Mouse (Mus musculus) forelimb bud, embryonic 11.5 days (tissue): Measurements from ENCODE around the gene Lin37.

Experiments used
- DNase-seq: peaks from one replicate; pipeline ENCODE4 v3.0.0-alpha.2; 2012; ENCODE audit warnings: low read depth, low spot score

The Lin37 gene

DNA sequence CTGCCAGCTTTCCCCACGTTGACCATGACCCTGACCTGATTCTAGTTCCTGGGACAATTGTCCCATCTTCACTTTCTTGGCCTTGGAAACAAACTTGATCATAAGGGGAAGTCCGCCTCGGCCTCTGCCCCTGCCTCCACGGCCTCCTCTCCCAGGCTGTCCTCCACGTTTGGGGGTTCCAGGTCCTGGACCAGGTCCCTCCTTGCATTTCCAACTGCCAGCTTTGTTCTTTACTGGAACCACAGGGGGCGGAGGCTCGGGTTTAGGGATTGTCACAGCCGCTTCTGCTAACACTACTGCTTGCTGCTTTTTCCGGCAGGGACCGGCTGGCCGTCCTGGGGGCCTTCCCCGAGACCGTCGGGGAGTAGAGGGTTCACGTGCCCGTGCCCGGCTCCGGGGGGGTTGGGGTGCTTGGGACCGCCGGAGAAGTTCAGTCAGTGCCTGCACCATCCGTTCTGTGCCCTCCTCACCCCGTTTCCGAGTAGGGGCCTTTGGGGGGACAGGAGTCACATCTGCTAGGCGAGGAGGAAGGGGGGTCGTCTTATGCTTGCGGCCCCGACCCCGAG, 26.9 kb upstream of the Lin37 start:
- DNase-seq = no peak

DNA sequence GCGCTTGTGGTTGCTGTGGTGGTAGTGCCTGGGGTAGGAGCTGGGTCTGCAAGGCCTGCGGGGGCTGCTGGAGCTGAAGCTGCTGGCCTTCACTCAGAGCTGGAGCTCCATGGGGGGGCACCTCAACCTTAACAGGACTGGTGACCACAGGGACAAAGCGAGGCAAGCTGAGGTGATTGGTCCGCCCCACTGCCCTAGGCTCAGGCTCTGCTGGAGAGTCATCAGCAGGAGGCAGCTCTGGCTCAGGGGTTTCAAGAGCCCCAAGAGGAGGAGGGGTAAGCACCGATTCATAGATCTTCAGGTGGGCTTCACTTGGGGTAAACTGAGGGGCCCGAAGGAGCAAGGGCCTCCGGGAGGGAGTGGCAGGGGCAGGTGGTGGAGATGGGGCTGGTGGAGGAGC, 25.5 kb upstream of the Lin37 start:
- no peak for DNase-seq

DNA sequence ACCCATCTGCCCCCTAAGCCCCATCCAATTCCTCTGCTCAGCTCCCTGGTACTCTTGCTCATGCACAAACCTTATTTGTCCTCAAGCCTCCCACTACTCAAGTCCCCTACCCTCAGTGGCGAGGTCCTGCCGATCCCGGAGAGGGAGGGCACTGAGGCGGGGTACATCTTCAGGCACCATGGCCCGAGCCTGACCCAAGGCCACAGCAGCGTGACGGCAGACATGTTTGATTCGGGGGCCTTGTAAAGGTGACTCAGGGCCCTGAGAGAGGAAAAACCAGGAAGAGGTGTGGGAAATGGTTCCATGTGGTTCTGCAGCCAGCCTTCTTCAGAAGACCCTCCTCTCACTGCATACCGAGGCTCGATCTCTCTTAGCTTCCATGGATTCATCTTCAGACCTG, 24.7 kb upstream of the Lin37 start:
- no peak for DNase-seq

DNA sequence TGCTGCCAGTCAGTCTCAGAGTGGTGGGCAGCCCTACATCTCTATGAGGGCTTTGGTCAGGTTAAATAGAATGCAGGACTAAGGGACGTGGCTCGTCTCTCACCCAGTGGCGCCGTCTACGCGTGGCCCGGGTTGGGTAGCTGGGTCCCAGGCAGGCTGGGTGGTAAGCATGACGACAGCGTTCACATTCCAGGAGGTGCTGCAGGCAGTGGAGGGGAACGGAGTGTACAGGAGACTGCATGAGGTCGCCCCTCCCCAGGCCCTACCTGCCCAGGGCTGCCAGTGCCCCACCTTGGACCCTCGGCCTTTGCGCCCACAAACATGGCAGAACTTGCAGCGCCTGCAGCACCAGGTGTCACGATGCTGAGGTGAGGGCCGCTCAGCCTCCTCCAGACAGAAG, 21.9 kb upstream of the Lin37 start:
- DNase-seq = no peak

DNA sequence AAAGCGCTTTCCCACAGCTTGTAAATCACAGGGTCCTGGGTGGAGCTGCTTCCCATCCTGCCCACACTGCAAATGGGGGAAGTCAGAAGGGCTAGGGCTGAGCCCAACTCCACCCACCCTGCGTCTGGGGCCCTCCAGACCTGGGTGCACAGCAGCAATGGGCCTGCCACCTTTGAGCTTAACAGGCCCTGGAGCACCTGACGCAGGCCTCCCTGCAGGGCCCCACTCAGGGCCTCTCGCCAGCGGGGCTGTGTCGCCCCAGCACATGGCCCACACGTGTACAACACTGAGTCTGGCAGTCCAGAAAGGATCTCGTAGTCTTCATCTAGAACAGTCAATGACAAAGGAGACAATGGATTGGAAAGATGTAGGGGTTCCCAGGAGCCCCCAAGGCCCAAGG, 20.3 kb upstream of the Lin37 start:
- DNase-seq = no peak

DNA sequence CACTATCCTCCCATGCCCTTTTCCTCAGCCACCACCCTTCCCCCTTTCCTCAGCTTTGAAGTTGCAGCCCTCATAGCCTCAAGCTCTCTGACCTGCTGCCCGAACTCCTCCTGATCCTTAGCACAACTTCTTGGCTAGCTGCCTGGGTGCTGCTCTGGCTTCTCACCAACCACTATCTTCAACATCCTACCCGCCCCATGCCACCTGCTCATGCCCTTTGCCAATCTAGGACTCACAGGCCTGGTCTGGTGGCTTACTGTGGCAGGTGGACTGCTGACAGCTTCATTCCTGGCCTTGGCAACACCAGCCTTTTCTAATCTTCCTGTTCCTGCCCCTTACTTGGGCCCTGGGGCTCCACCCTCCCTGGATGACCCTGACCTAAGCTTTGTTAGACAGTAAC, 13.3 kb upstream of the Lin37 start:
- no peak for DNase-seq

DNA sequence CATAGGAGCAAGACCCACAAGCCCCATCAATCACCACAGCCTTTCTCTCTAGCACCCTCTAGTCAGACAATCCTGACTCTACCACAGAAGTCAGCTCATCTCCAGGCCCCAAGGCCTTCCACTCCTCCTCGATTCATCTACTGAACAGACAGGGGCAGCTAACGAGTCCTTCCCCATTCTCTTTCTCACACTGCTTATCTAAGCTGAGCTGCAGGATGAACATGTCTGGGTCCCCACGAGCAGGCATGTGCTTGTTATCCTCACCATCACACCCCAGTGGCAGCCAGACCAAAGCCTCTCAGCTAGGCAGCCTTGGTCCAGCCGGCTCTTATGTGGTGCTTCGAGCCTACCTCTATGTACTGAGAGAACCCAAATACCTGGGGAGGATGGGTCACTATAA, 12.8 kb upstream of the Lin37 start:
- DNase-seq = no peak

DNA sequence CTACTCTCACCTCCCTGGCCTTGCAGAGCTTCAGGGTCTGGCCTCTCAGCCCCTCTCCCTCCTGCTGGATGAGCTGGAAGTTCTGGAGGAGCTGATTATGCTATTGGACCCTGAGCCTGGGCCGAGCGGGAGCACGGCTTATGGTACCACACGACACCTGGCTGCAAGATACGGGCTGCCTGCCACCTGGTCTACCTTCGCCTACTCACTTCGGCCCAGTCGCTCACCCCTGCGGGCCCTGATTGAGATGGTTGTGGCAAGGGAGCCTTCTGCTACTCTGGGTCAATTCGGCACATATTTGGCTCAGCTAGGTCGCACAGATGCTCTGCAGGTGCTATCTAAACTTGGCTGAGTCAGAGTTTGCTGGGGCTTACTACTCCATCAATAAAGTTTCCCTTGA, 7.9 kb upstream of the Lin37 start:
- DNase-seq = no peak

DNA sequence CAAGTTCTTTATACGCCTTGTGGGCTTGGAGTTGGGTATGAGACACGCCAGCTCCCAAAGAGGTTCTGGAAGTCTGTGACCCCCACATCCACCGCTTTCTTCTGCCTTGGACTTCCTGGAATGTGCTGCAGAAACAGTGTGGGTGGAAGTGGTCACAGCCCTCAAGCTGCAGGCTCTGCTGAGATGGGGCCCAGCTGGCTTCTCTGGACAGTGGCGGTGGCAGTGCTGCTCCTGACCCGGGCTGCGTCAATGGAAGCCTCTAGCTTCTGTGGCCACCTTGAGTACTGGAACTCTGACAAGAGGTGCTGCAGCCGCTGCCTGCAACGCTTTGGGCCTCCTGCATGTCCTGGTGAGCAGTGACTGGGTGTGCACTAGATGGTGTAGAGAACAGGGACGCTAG, 6.4 kb upstream of the Lin37 start:
- DNase-seq = no peak

DNA sequence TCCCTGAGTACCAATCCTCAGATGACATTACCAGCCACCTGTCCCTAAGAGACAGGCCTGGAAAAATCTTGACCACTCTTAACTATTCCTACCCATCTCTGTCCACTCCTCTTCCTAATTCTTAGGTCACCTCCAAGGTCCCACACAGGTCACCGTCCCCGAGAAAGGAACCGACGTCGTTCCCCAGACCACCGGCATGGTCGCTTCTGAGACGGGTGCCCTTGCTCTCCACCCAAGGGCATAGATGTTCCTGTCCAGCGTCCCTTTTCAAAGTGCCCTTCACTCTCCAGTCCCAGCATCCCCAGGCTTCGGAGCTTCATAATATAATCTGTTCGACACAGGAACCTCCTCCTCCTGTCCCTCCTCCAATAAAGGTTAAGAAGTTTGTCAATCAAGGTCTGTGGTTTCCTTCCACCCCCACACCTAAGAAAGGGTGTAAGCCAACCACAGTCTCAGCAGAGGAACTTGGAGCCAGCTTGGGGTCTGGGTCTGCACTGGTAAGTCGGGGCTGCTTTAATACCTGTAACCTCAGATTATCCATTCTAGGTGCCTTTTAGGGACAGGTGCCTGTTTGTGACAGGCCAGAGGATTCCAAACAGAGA, 5.4 kb upstream of the Lin37 start, which contains the start of gene Igflr1:
Gene Igflr1 (plus strand): TSS at position 458 of the 602 bp plus-strand sequence.
- DNase-seq = no peak

DNA sequence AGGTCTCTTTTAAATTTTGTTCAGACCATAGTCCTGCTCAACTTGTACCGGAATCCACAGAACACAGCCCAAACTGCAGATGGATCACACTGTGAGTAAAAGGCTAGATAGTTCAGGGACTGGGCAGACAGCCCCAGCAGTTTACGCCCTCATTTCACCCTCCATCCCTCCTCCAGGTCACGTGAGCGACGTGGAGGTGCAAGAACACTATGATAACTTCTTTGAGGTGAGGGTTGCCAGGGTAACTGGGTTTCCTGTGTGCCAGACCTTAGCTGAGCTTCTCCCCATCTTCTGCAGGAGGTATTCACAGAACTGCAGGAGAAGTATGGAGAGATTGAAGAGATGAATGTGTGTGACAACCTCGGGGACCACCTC, 4.3 kb upstream of the Lin37 start:
- DNase-seq = no peak

DNA sequence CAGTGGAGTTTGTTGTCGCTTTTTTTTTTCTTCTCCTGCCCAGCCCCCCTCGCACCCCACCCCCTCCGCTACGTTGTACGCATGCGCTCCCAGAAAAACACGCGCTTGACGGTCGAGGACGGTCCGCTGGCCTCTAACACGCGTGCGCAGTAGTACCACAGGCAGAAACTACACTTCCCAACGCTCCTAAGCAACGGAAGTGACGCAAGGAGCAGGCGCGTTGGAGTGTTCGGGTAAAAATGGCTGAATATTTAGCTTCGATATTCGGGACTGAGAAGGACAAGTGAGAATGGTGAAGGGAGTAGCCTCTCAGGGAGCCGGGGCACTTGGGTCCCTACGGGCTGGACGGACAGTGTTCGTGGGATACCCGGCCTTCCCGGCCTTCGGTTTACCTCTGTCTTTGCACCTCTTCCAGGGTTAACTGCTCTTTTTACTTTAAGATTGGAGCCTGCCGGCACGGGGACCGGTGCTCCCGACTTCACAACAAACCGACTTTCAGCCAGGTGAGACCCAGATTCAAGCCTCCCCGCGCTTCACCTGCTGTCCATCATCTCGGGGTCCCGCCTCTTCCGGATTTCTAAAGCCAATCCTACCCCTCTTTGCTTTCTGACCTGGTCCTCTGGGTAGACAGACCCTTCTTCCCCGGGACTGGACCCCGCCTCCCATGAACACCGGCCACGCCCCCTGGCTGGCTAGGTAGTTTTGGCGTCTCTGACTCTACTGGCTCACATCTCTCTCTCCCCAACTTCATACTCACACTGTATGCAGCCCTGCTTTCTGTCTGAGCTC, 3.7 kb upstream of the Lin37 start, which contains the start of the genes U2af1l4, Gm49396 and Psenen:
Gene U2af1l4 (plus strand): TSS at position 185 of the 789 bp plus-strand sequence.
Gene Gm49396 (plus strand): TSS at position 228 of the 789 bp plus-strand sequence.
Gene Psenen (minus strand): TSS at position 511 of the 789 bp plus-strand sequence.
- DNase-seq = peak; percentile 98

DNA sequence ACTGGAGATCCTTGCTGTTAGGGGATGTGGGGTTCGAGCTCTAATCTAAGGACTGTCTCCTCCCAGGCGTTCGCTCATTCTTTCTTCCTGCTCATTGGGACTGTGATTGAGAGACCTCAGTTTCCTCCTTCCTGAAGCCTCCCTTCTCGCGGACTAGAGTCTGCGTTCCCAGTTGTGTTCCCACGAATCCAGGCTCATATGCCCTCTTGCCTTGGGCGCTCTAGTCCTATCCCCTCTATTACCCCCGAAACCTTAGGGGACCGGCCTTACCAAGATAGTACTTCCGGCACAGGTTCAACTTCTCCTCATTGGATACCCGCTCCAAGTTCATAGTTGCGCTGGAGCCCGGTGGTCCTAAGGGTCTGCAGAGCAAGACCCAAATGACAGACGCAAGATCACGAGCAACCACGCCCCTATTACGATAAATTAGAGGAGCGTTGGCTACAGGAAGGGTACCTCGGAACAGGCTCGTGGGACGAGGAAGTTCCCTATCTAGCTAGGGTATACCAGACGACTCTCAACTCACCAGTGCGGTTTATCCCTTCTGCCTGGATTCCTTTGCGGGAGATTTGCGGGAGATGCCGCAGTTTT, 3.0 kb upstream of the Lin37 start:
- no peak for DNase-seq

DNA sequence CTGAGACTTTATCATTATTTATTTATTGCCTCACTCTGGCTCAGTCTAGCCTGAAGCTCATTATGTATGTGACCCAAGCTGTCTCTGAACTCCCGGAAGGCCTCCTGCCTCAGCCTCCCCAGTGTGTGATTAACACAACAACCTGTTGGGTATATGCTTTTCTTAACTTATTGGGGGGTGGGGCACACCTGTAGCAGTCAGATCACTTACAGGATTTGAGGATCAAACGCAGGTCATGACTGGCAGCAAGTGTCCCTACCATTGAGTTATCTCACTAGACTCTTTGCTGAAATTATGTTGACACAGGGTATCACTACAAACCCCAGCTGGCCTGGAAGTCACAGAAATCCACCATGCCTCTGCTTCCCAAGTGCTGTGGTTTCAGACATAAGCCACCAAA, 658 bp upstream of the Lin37 start:
- DNase-seq = no peak

DNA sequence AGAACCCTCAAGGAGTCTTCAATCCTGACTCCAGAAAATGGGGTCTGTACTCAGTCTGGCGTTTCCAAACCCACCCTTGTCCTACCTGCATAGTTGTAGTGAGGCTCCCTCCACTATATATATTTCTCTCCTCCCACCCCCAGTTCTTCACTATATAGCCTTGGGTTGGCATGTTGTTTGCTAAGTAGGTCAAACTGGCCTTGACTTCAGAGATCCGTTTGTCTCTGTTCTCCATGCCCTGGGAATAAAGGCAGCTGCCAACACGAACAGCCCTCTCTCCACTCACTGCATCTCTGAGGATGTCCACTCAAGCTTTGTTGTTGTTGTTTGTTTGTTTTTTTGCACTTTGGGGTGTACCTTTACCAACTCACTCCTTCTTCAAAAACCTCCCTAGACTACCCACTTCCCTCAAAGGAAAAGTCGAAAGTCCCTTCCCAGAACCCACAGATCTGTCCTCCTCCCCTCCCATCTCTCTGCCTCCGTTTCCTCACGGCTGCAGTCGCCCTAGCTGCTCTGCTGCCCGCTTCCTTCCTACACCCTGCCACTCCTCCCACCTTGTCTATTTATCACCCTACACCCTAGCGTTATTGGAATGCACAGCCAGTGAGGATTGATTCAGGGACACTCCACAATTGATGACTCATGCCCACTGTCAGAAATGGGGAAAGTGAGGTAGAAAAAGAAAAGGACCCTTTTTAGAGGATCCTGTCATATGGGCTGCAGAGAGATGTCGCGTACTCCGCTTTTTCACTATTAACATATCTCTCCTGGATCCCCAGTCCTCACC, 789 bp downstream of the Lin37 start:
- DNase-seq = no peak

DNA sequence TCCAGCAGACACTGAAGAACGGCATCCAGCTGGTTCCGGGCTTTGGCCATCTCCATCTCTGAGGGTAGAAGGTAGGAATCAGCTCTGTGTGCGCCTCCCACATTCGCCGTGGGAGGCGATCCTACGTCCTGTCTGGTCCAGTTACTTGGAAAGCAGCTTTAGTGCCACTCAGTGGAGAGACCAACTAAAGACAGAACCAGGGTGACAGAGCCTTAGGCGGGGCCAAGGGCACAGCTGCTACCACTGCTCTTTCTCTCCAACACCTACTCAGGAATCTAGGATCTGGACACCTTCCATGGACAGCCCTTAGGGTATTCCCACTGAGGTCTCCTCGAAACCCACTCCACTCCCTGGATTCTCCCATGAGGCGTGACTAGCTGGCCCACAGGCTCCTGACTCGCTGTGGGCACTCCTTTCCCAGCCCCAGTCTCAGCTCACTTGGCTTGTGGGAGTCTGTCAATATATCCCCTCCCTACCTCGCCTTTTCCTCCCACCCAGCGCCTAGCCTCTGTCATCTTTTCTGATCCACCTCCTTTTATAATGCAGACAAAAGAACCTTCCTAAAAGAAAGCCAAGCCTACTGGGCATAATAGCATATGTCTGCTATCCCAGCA, 1.6 kb downstream of the Lin37 start:
- no peak for DNase-seq

DNA sequence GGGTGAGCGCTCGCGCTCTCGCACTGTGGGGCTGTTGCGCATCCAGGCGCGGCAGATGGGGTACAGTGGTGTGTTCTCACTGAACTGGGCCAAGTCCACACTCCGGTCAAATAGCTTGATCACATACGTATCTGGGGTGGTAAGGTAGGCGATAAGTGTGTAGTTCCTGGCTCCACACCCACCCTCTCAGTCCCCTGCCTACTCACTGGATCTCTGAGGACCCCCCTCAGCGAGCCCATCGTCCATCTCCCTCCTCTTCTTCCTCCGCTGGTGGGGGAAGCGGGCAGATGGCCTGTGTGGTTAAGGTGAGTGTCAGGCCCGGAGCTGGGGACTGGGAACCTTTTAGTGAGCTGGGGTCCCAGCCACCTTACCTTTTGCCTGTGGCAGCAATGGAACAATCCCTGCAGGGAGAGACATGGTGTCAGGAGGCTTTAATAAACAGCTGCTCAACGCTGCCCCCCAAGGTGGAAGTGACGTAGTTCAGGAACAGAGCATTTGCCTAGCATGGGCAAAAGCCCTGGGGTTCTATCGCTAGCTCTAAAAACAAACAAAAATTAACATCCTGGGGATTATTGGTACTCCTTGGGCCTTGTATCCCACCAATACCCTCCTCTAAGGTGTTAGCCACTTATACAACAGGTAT, 2.6 kb downstream of the Lin37 start:
- no peak for DNase-seq

DNA sequence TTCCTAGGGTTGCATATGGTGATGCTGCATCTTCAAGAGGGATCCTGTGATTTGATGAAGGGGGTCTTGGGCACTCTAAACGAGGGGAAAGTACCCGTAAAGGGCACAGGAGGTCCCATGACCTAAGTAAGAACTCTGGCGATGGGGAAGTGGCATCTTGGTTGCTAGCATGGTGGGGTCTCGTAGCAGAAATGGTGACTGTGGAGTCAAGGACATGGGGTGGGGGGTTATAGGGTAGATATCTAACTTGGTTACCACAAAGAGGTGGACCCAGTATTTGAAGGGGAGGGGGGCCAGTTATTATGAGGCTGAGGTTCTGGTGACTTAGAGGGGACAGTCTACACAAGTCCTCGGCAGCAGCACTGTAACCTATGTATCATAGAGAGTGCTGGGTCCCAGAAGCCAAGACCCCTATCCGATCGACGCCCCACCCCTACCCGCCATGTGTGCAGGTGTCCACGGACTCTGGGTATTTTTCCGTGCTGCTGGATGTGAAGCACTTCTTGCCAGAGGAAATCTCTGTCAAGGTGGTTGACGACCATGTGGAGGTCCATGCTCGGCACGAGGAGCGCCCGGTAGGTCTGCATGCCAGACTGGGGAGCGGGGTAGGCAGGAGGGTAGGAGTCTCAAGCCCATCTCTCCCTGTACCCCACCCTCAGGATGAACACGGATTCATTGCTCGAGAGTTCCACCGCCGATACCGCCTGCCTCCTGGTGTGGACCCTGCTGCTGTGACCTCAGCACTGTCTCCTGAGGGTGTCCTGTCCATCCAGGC, 5.6 kb downstream of the Lin37 start:
- DNase-seq = no peak

DNA sequence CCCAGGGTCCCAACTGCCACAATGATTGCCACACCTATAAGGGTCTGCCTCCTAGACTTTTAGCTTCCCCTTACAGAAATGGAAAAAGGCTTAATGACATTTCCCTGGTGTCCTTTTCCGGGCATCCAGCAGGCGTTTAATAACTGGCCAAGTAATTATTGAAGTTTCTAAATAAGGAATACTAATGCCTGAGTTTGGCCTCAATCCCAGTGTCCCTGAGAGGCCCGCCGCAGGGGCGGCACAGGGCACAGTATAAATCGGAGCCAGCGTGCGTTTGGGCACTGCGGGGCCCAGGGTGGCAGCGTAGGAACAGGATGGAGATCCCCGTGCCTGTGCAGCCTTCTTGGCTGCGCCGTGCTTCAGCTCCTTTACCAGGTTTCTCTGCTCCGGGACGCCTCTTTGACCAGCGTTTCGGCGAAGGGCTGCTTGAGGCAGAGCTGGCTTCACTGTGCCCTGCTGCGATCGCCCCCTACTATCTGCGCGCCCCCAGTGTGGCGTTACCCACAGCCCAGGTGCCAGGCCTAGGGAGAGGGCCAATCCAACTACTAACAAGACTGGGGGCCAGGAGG, 6.5 kb downstream of the Lin37 start:
- DNase-seq = no peak
